Mouse (Mus musculus): ENCODE data around the gene Ide. TPM values are rescaled to one million over a fixed set of nuclear protein-coding genes. Genes with fewer than 3 reads are reported as not detected.
A peak's percentile ranks its signal among the peaks of the same experiment; 100 is the strongest.
"Not testable (repeated sequence)": the region's sequence is repeated elsewhere in the genome, so short reads cannot be mapped to it uniquely, and the experiment has no call there.

The Ide gene
- polyA plus RNA-seq, 1 experiment from 2014 or later, result 48.7 TPM

DNA sequence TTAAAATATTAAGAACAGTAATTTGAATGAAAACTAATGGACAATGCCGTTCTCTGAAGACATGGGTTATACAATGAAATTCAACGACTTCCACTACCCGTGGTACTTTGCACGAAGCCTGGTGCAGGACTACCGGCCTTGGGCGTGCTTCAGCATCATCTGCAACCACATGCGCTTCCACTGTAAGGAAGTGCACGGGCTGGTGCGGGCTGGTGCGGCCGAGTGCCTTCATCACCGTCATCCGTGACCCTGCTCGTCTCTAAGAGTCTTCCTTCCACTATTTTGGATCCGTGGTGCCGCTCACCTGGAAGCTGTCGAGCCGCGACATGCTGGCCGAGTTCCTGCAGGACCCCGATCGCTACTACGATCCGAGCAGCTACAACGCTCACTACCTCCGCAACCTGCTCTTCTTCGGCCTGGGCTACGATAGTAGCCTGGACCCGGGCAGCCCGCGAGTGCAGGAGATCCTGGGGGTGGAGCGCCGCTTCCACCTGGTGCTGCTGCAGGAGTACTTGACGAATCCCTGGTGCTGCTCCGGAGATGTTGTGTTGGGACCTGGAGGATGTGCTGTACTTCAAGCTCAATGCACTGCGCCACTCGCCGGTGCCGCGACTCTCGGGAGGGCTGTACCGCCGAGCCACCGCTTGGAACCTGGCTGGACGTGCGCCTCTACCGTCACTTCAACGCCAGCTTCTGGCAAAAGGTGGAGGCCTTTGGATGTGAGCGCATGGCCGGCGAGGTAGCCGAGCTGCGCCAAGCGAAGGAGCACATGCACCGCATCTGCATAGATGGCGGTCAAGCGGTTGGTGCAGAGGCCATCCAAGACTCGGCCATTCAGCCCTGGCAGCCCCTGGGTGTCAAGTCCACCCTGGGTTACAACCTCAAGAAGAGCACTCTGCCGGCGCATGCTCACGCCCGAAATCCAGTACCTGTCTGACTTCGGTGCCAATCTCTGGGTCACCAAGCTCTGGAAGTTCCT, 103.8 kb downstream of the Ide start:
- WGBS, result 4% methylated on average over 63 of the region's 63 CpGs
- Histone ChIP-seq H3K27ac (replicated peaks) (no peak overlapping the region), H3K27me3 (peaks cover 42% of the 10 kb centered on the region), H3K9ac (replicated peaks) (peak overlapping the region; percentile 50), H3K4me1 (peaks cover 22% of the 10 kb centered on the region), H3K36me3 (no peaks in the 10 kb centered on the region), H3K4me3 (peak overlapping the region; percentile 48), H3K9me3 (no peaks in the 10 kb centered on the region), H3K4me2 (replicated peaks) (peak overlapping the region; percentile 89)
- peak; percentile 59 for ATAC-seq (ENCODE audit: low FRiP score, low read depth)

DNA sequence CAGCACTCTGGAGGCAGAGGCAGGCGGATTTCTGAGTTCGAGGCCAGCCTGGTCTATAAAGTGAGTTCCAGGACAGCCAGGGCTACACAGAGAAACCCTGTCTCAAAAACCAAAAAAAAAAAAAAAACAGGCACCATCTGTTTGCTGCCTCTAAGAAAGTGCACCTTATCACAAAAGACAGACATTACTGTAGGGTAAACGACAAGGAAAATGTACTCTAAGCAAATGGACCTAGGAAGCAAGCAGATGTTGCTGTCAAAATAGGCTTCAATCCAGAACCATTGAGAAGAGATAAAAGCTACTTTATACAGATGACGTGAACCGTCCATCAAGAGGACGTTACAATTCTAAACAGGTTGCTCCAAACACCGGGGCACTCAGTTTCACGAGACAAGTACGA, 105.1 kb downstream of the Ide start:
- Histone ChIP-seq H3K27me3 (peaks cover 36% of the 10 kb centered on the region), H3K4me1 (peaks cover 10% of the 10 kb centered on the region)
- WGBS, result 81% methylated on average over 9 of the region's 9 CpGs
- ATAC-seq (ENCODE audit: low FRiP score, low read depth); H3K9me3 ChIP-seq; H3K4me3 ChIP-seq; H3K36me3 ChIP-seq; H3K27ac ChIP-seq (replicated peaks); H3K4me2 ChIP-seq (replicated peaks); H3K9ac ChIP-seq (replicated peaks): not testable (repeated sequence)

DNA sequence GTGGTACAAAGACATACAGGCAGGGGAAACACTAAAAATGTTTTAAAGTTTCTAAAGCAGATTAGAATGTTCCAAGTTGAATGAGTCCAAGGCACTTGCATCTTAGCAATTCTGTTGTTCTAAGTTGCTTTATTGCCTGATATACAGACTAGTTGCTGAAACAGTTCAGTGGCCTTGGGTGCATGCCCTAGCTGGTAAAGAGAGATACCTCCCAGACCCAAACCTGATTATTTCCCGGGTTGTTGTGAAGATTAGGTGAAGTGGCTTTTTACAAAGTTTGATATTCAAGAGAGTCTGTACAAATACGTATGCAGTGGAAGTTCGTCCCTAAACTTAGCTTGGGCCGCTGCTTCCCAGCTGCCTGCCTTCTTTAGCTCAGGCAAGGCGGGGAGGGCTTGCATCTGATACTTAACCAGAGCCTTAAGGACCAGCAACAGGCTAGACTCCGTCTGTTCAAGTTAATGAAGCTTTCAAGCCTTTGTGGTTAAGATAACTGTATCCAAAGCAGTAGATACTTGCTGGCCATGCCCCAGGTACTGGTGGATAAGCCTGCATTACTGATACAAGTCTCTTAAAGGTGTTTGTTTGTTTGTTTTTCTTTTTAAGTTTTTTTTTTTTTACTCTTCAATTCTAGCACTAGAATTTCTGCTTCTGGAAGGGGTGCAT, 112.3 kb downstream of the Ide start:
- no peaks in the 10 kb centered on the region for H3K4me1 ChIP-seq
- peaks cover 30% of the 10 kb centered on the region for H3K36me3 ChIP-seq
- no peak overlapping the region for H3K9ac ChIP-seq (replicated peaks)
- ATAC-seq (ENCODE audit: low FRiP score, low read depth), result no peak
- no peak overlapping the region for H3K4me3 ChIP-seq
- WGBS, result 81% methylated on average over 6 of the region's 6 CpGs
- no peak overlapping the region for H3K27ac ChIP-seq (replicated peaks)
- no peaks in the 10 kb centered on the region for H3K9me3 ChIP-seq
- H3K27me3 ChIP-seq, result no peaks in the 10 kb centered on the region
- H3K4me2 ChIP-seq (replicated peaks), result no peak overlapping the region

Other genes with a start within 250 kb of the Ide start
- gene March5, start 130.3 kb downstream of the Ide start, polyA plus RNA-seq (2016; fragmentation: Nextera tagmentation; extraction: Ambion mirVana), result 150 and 161 TPM in 2 replicates
- 4.8 and 6.7 TPM in 2 replicates for gene Cpeb3, start 129.3 kb downstream of the Ide start, polyA plus RNA-seq (2016; fragmentation: Nextera tagmentation; extraction: Ambion mirVana)
- gene Kif11, start 38.6 kb upstream of the Ide start, polyA plus RNA-seq (2016; fragmentation: Nextera tagmentation; extraction: Ambion mirVana), result 78.1 and 79.3 TPM in 2 replicates
- gene Hhex, start 97.0 kb upstream of the Ide start, polyA plus RNA-seq (2016; fragmentation: Nextera tagmentation; extraction: Ambion mirVana), result 6.5 and 7.8 TPM in 2 replicates
- 7.2 and 8.7 TPM in 2 replicates for gene Exoc6, start 212.6 kb upstream of the Ide start, polyA plus RNA-seq (2016; fragmentation: Nextera tagmentation; extraction: Ambion mirVana)